Mouse (Mus musculus) erythroblast, adult 5-6 weeks (primary cell): ENCODE measurements around the gene Med12l. TPM values are rescaled to one million over a fixed set of nuclear protein-coding genes. Genes with fewer than 3 reads are reported as not detected.
A peak's percentile ranks its signal among the peaks of the same experiment; 100 is the strongest.
"Not testable (repeated sequence)": the region's sequence is repeated elsewhere in the genome, so short reads cannot be mapped to it uniquely, and the experiment has no call there.

ENCODE experiments used
- ATAC-seq: replicated peaks from 2 replicates; pipeline ENCODE4 v1.8.0; 2016; ENCODE audit warnings: moderate number of reproducible peaks, mild to moderate bottlenecking, moderate TSS enrichment, inconsistent platforms; ENCODE audit not compliant: poor library complexity, low FRiP score, severe bottlenecking
- total RNA-seq, 2 experiments: library from RNA; stranded (forward) in 1 of 2; stranded (reverse) in 1 of 2; fragments of 150-400 nt in 1 of 2; fragments of 200-764, 138-1000 nt in 1 of 2; gene quantifications; 2 replicates each; pipeline versions ENCODE4 v1.2.3 to v1.2.4; 2015 to 2017; ENCODE audit warnings: low replicate concordance in 2 of 2

Gene Med12l
- total RNA-seq, 2 experiments from 2014 or later: 0.34 to 0.38 TPM

GRCm38 (mm10) chr3:59021236-59021635 is 15.6 kb downstream of the Med12l start:
- ATAC-seq: no peak

GRCm38 (mm10) chr3:59022251-59022650 is 16.6 kb downstream of the Med12l start:
- ATAC-seq: no peak

- no peak for ATAC-seq
These were observed 17.3 kb downstream of the Med12l start for GRCm38 (mm10) chr3:59022971-59023370.

GRCm38 (mm10) chr3:59024531-59025192 is 19.0 kb downstream of the Med12l start:
- no peak for ATAC-seq

- ATAC-seq: no peak
These were observed 19.5 kb downstream of the Med12l start for GRCm38 (mm10) chr3:59025193-59025535.

GRCm38 (mm10) chr3:59028696-59029095 is 23.1 kb downstream of the Med12l start:
- ATAC-seq: no peak

GRCm38 (mm10) chr3:59030986-59031385 is 25.4 kb downstream of the Med12l start:
- no peak for ATAC-seq

GRCm38 (mm10) chr3:59041487-59041886 is 35.9 kb downstream of the Med12l start:
- no peak for ATAC-seq

- ATAC-seq: no peak
These were observed 49.4 kb downstream of the Med12l start for GRCm38 (mm10) chr3:59054834-59055535.

- ATAC-seq: peak; percentile 76
These were observed 53.5 kb downstream of the Med12l start for GRCm38 (mm10) chr3:59059022-59059541.

- no peak for ATAC-seq
These were observed 54.5 kb downstream of the Med12l start for GRCm38 (mm10) chr3:59060131-59060530.

- ATAC-seq: no peak
These were observed 56.5 kb downstream of the Med12l start for GRCm38 (mm10) chr3:59062141-59062540.

GRCm38 (mm10) chr3:59063431-59063830 is 57.8 kb downstream of the Med12l start:
- no peak for ATAC-seq

GRCm38 (mm10) chr3:59065937-59066336 is 60.3 kb downstream of the Med12l start:
- ATAC-seq: no peak

GRCm38 (mm10) chr3:59066558-59067294 is 61.1 kb downstream of the Med12l start:
- ATAC-seq: no peak

GRCm38 (mm10) chr3:59069071-59069470 is 63.4 kb downstream of the Med12l start:
- not testable (repeated sequence) for ATAC-seq

GRCm38 (mm10) chr3:59077278-59077677 is 71.7 kb downstream of the Med12l start:
- no peak for ATAC-seq

GRCm38 (mm10) chr3:59078585-59078984 is 73.0 kb downstream of the Med12l start:
- ATAC-seq: no peak

GRCm38 (mm10) chr3:59079327-59079726 is 73.7 kb downstream of the Med12l start:
- 0 out of 2 replicates have a peak, but pooled peaks have one; percentile 57 for ATAC-seq

GRCm38 (mm10) chr3:59080293-59080916 is 74.8 kb downstream of the Med12l start:
- ATAC-seq: no peak
